Mouse (Mus musculus): ENCODE data around the gene Lamtor2. TPM values are rescaled to one million over a fixed set of nuclear protein-coding genes. Genes with fewer than 3 reads are reported as not detected.
A peak's percentile ranks its signal among the peaks of the same experiment; 100 is the strongest.

Gene Lamtor2
- polyA plus RNA-seq, 1 experiment from 2014 or later, result 95.9 TPM

GRCm38 (mm10) chr3:88500655-88501365 lies 52.1 kb downstream of the Lamtor2 start:
- ATAC-seq (ENCODE audit: low read depth), result no peak
- WGBS (ENCODE audit: insufficient replicate concordance), result 51% methylated on average over 4 of the region's 4 CpGs
- no peak for DNase-seq

GRCm38 (mm10) chr3:88500087-88500486 lies 52.8 kb downstream of the Lamtor2 start:
- Histone ChIP-seq H3K27ac (peak overlapping the region; percentile 94), H3K36me3 (peaks cover 44% of the 10 kb centered on the region), H3K27me3 (no peaks in the 10 kb centered on the region), H3K9me3 (replicated peaks) (no peaks in the 10 kb centered on the region), H3K4me1 (replicated peaks) (peaks cover 81% of the 10 kb centered on the region), H3K9ac (peak overlapping the region; percentile 98), H3K4me3 (replicated peaks) (peak overlapping the region; percentile 94), H3K4me2 (peak overlapping the region; percentile 95)
- 35% methylated on average over 7 of the region's 7 CpGs for whole genome bisulfite sequencing (ENCODE audit: insufficient replicate concordance)
- DNase-seq, result no peak
- ATAC-seq (ENCODE audit: low read depth), result no peak

More at GRCm38 (mm10) chr3:88500655-88501365, 52.1 kb downstream of the Lamtor2 start:
- H3K27me3 ChIP-seq, result no peaks in the 10 kb centered on the region
- H3K4me1 ChIP-seq (replicated peaks), result peaks cover 74% of the 10 kb centered on the region
- H3K4me3 ChIP-seq (replicated peaks), result peak overlapping the region; percentile 94
- H3K36me3 ChIP-seq, result peaks cover 39% of the 10 kb centered on the region
- H3K9me3 ChIP-seq (replicated peaks), result no peaks in the 10 kb centered on the region
- peak overlapping the region; percentile 94 for H3K27ac ChIP-seq
- peak overlapping the region; percentile 95 for H3K4me2 ChIP-seq
- H3K9ac ChIP-seq, result peak overlapping the region; percentile 98

MicroRNA genes within 50 kb of the gene (microRNA counts, 519-probe panel; counts per million panel counts)
- 114 counts per million for microRNA mmu-miR-1905

Small RNA genes lying within 50 kb of the gene (microRNA-seq; reads per million reads assigned to microRNA genes)
- gene Mir1905, result not detected

Other genes starting within 250 kb of the Lamtor2 start
- 89.4 and 92.9 TPM in 2 replicates for gene Glmp, start 228.1 kb downstream of the Lamtor2 start, polyA plus RNA-seq (2015; fragmentation: Nextera tagmentation; extraction: Ambion mirVana)
- 1.5 TPM in 2 replicates for gene Tmem79, start 216.9 kb downstream of the Lamtor2 start, polyA plus RNA-seq (2015; fragmentation: Nextera tagmentation; extraction: Ambion mirVana)
- gene Smg5, start 216.8 kb downstream of the Lamtor2 start, polyA plus RNA-seq (2015; fragmentation: Nextera tagmentation; extraction: Ambion mirVana), result 31.8 and 33.2 TPM in 2 replicates
- 7.5 and 7.7 TPM in 2 replicates for gene Paqr6, start 188.5 kb downstream of the Lamtor2 start, polyA plus RNA-seq (2015; fragmentation: Nextera tagmentation; extraction: Ambion mirVana)
- gene Bglap3, start 180.3 kb downstream of the Lamtor2 start, polyA plus RNA-seq (2015; fragmentation: Nextera tagmentation; extraction: Ambion mirVana), result 0.17 and 0.29 TPM in 2 replicates
- gene Bglap2, start 174.4 kb downstream of the Lamtor2 start, polyA plus RNA-seq (2015; fragmentation: Nextera tagmentation; extraction: Ambion mirVana), result not detected in 2 replicates
- not detected in 2 replicates for gene Bglap, start 168.6 kb downstream of the Lamtor2 start, polyA plus RNA-seq (2015; fragmentation: Nextera tagmentation; extraction: Ambion mirVana)
- gene Pmf1, start 142.7 kb downstream of the Lamtor2 start, polyA plus RNA-seq (2015; fragmentation: Nextera tagmentation; extraction: Ambion mirVana), result 97.1 and 105 TPM in 2 replicates
- 10.4 and 13.2 TPM in 2 replicates for gene Slc25a44, start 127.9 kb downstream of the Lamtor2 start, polyA plus RNA-seq (2015; fragmentation: Nextera tagmentation; extraction: Ambion mirVana)
- gene Sema4a, start 91.9 kb downstream of the Lamtor2 start, polyA plus RNA-seq (2015; fragmentation: Nextera tagmentation; extraction: Ambion mirVana), result 13.8 and 15.8 TPM in 2 replicates
- 165 and 184 TPM in 2 replicates for gene Lmna, start 43.1 kb downstream of the Lamtor2 start, polyA plus RNA-seq (2015; fragmentation: Nextera tagmentation; extraction: Ambion mirVana)
- 1.2 and 1.5 TPM in 2 replicates for gene Mex3a, start 20.7 kb downstream of the Lamtor2 start, polyA plus RNA-seq (2015; fragmentation: Nextera tagmentation; extraction: Ambion mirVana)
- gene Rab25, start 4.8 kb downstream of the Lamtor2 start, polyA plus RNA-seq (2015; fragmentation: Nextera tagmentation; extraction: Ambion mirVana), result 0.15 TPM in 1 of 2 replicates, not detected in the other
- gene Ubqln4, start 684 bp upstream of the Lamtor2 start, polyA plus RNA-seq (2015; fragmentation: Nextera tagmentation; extraction: Ambion mirVana), result 20.7 and 22.8 TPM in 2 replicates
- gene Ssr2, start 22.8 kb upstream of the Lamtor2 start, polyA plus RNA-seq (2015; fragmentation: Nextera tagmentation; extraction: Ambion mirVana), result 187 and 206 TPM in 2 replicates
- 16.4 and 17.9 TPM in 2 replicates for gene Arhgef2, start 52.9 kb upstream of the Lamtor2 start, polyA plus RNA-seq (2015; fragmentation: Nextera tagmentation; extraction: Ambion mirVana)
- gene Rxfp4, start 100.1 kb upstream of the Lamtor2 start, polyA plus RNA-seq (2015; fragmentation: Nextera tagmentation; extraction: Ambion mirVana), result not detected in 2 replicates
- 23.8 and 29.9 TPM in 2 replicates for gene Khdc4, start 132.7 kb upstream of the Lamtor2 start, polyA plus RNA-seq (2015; fragmentation: Nextera tagmentation; extraction: Ambion mirVana)
- gene Rit1, start 163.8 kb upstream of the Lamtor2 start, polyA plus RNA-seq (2015; fragmentation: Nextera tagmentation; extraction: Ambion mirVana), result 34.4 and 36.3 TPM in 2 replicates
- 1.2 and 1.3 TPM in 2 replicates for gene Syt11, start 222.1 kb upstream of the Lamtor2 start, polyA plus RNA-seq (2015; fragmentation: Nextera tagmentation; extraction: Ambion mirVana)

Measured in liver, embryonic 13.5 days (tissue).